Mouse (Mus musculus) liver, embryonic 14.5 days (tissue): ENCODE data around the gene Btbd8. TPM values are rescaled to one million over a fixed set of nuclear protein-coding genes. Genes with fewer than 3 reads are reported as not detected.

Experiments used
- ATAC-seq: fragments of 200-750 bp; cut with Nextera tagmentation; 2 replicates; pipeline ENCODE4 v1.8.0; 2017; ENCODE audit warnings: moderate number of reproducible peaks, mild to moderate bottlenecking, moderate library complexity; ENCODE audit not compliant: insufficient read depth
- DNase-seq, 3 experiments: peaks; one replicate each; pipeline ENCODE4 v3.0.0-alpha.2; 2012 to 2013; ENCODE audit warnings: low read depth in 3 of 3, low spot score in 3 of 3
- H3K27ac ChIP-seq: fragments of 300-500 bp; sonication (generic); 2 replicates; pipeline ENCODE4 v1.5.1; 2014; ENCODE audit warnings: moderate library complexity, mild to moderate bottlenecking, control low read depth, inconsistent platforms
- H3K27me3 ChIP-seq: fragments of 300-500 bp; sonication (generic); 2 replicates; pipeline ENCODE4 v1.6.1; 2014; ENCODE audit warnings: mild to moderate bottlenecking, low read length, moderate library complexity; ENCODE audit not compliant: control insufficient read depth, insufficient read depth
- H3K36me3 ChIP-seq: fragments of 300-500 bp; sonication (generic); replicated peaks from 2 replicates; pipeline ENCODE4 v1.6.1; 2014; ENCODE audit warnings: low read depth; ENCODE audit not compliant: control insufficient read depth, insufficient read depth
- H3K4me1 ChIP-seq, 2 experiments: fragments of 200-500 bp in 1 of 2; fragments of 300-500 bp in 1 of 2; sonication (generic) in 1 of 2; replicated peaks; 2 replicates each; pipeline ENCODE4 v1.6.1; 2012 to 2014; ENCODE audit warnings: antibody characterized with exemption in 1 of 2, inconsistent platforms in 1 of 2, low read length in 1 of 2; ENCODE audit not compliant: control insufficient read depth in 2 of 2, insufficient read depth in 2 of 2
- H3K4me2 ChIP-seq: fragments of 300-500 bp; sonication (generic); 2 replicates; pipeline ENCODE4 v1.6.1; 2014; ENCODE audit warnings: low read depth, mild to moderate bottlenecking, control low read depth, moderate library complexity
- H3K4me3 ChIP-seq, 2 experiments: fragments of 200-500 bp in 1 of 2; fragments of 300-500 bp in 1 of 2; sonication (generic) in 1 of 2; 2 replicates each; pipeline ENCODE4 v1.5.1; 2012 to 2014; ENCODE audit warnings: low read depth in 2 of 2, low read length in 2 of 2, mild to moderate bottlenecking in 2 of 2, control low read depth in 1 of 2, inconsistent platforms in 1 of 2, moderate library complexity in 1 of 2; ENCODE audit not compliant: insufficient read depth in 1 of 2
- H3K9ac ChIP-seq: fragments of 300-500 bp; sonication (generic); replicated peaks from 2 replicates; pipeline ENCODE4 v1.6.1; 2014; ENCODE audit warnings: mild to moderate bottlenecking, control low read depth, moderate library complexity
- H3K9me3 ChIP-seq: fragments of 300-500 bp; sonication (generic); 2 replicates; pipeline ENCODE4 v1.6.1; 2016; ENCODE audit warnings: low read length, mixed read lengths; ENCODE audit not compliant: control insufficient read depth
- CTCF ChIP-seq: IDR thresholded peaks from 2 replicates; pipeline ENCODE4 v1.5.1; 2016; ENCODE audit warnings: antibody characterized with exemption, low read depth, control low read depth
- EP300 ChIP-seq: IDR thresholded peaks from 2 replicates; pipeline ENCODE4 v1.6.1; 2016; ENCODE audit warnings: antibody characterized with exemption, low read depth
- WGBS: fragments of 180-500 bp; shearing (Covaris S2); extraction: QIAGEN DNeasy Blood & Tissue Kit; methylation state at CpG from one replicate; pipeline ENCODE4 v1.1.7; 2014; ENCODE audit not compliant: insufficient replicate concordance; 5-methylcytosine and 5-hydroxymethylcytosine counted together
- polyA plus RNA-seq, 2 experiments: library from polyadenylated mRNA; depleted of rRNA in 1 of 2; stranded (reverse) in 1 of 2; unstranded in 1 of 2; fragments of >200 nt; fragmentation: Nextera tagmentation in 1 of 2; extraction: Ambion mirVana in 1 of 2; gene quantifications; 2 replicates each; pipeline versions ENCODE4 v1.2.1 to v1.2.3; 2012 to 2014

The Btbd8 gene
- polyA plus RNA-seq, 2 experiments, result 1.1 TPM

GRCm38 (mm10) chr5:107436185-107436584 is 1.6 kb upstream of the Btbd8 start:
- no peaks in the 10 kb centered on the region; the same call in none of the 2 replicates for H3K27me3 ChIP-seq
- no peak overlapping the region; the same call in 1 of the 2 replicates for H3K27ac ChIP-seq
- 66% methylated on average over 6 of the region's 6 CpGs for WGBS

DNA sequence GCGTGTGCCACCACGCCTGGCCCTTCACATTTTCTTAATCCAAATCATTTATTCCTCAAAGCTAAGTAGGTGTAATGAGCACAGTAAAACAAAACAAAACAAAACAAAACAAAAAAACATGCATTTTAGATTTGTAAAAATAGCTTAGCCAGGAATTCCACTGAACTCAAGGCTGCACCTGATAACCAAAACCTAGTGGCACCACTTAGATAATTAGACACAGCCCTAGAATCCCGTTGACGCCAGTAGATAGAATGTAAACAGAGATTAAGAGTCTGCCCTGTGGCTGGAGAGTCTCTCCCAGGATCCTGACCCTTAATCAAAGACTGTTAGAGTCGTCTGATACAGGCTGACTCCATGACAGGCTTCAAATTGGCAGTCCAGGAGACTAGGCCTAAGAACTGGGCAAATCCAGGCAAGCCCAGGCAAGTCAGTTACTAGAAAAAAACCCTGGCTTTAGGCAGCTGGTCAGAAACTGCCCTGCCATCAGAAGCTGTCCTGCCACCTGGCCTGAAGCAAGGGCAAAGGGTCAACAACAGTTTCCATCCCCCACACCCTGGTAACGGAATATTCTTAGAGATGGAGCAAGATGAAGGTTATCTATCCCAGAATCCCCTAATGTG is 1.1 kb upstream of the Btbd8 start:
- H3K4me3 ChIP-seq, result no peak overlapping the region
- peak; percentile 55; the same call in 1 of the 2 replicates for TF ChIP-seq EP300
- TF ChIP-seq CTCF, result no peak
- H3K9me3 ChIP-seq, result no peaks in the 10 kb centered on the region
- WGBS, result 54% methylated on average over 6 of the region's 6 CpGs
- H3K4me2 ChIP-seq, result peak overlapping the region; percentile 92
- ATAC-seq, result no peak
- no peak overlapping the region; the same call in 1 of the 2 replicates for H3K9ac ChIP-seq
- no peaks in the 10 kb centered on the region; the same call in none of the 2 replicates for H3K27me3 ChIP-seq
- no peaks in the 10 kb centered on the region for H3K36me3 ChIP-seq
- peak overlapping the region; percentile 71 for H3K27ac ChIP-seq
- H3K4me1 ChIP-seq, result peaks cover 20 to 21% of the 10 kb centered on the region in 2 experiments
- peak; percentile 22 to 46 (median 39) for DNase-seq

More at GRCm38 (mm10) chr5:107436185-107436584, 1.6 kb upstream of the Btbd8 start:
- Histone ChIP-seq H3K4me1 (peaks cover 20 to 21% of the 10 kb centered on the region in 2 experiments), H3K4me2 (no peak overlapping the region), H3K9ac (no peak overlapping the region), H3K4me3 (no peak overlapping the region), H3K36me3 (no peaks in the 10 kb centered on the region), H3K9me3 (no peaks in the 10 kb centered on the region)
- no peak for ATAC-seq
- no peak for DNase-seq
- TF ChIP-seq CTCF, result no peak
- no peak for TF ChIP-seq EP300

DNA sequence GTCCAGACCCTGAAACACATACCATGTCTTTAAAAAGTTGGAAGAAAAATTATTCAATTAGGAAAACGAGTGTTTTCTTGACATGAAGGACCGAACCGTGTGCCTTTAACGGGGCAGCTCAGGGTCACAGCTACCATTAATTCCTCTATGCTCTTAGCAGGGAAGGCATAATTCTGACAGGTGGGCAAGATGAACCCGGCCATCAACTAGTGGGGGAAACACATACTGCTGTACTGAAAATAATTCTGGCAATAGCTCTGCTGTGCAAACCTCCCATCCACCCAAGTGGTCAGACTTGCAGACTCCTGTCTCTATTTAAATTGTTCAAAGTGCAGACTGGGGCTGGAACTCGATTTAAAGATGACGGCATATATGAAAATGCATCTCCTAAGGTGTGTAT is 556 bp downstream of the Btbd8 start:
- Histone ChIP-seq H3K4me3 (peak overlapping the region; percentile 76 to 90), H3K9me3 (no peaks in the 10 kb centered on the region), H3K36me3 (no peaks in the 10 kb centered on the region), H3K9ac (peak overlapping the region; percentile 94), H3K27ac (peak overlapping the region; percentile 78), H3K4me1 (peaks cover 20 to 21% of the 10 kb centered on the region in 2 experiments), H3K4me2 (peak overlapping the region; percentile 92), H3K27me3 (no peaks in the 10 kb centered on the region; the same call in 1 of the 2 replicates)
- 24% methylated on average over 7 of the region's 7 CpGs for WGBS
- ATAC-seq (no peak), DNase-seq (no peak)
- no peak for TF ChIP-seq CTCF
- no peak for TF ChIP-seq EP300

DNA sequence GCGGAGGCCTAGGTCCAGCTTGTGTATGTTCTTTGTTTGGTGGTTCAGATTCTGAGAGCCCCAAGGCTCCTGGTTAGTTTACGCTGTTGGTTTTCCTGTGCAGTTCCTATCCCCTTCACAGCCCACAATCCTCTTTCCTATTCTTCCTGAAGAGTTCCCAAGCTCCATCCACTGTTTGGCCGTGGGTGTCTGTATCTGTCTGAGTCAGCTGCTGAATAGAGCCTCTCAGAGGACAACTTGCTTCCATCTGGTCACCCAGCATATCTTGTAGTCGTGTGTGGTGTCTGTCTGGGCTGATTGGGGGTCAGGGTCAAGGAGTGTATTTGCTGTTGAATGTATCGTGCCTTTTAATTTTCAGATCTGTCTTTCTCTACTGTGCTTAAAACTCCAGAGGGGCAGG is 4.1 kb downstream of the Btbd8 start:
- WGBS, result 57% methylated on average over 5 of the region's 5 CpGs
- Histone ChIP-seq H3K4me3 (no peak overlapping the region), H3K27ac (no peak overlapping the region), H3K9me3 (no peaks in the 10 kb centered on the region), H3K27me3 (no peaks in the 10 kb centered on the region), H3K36me3 (no peaks in the 10 kb centered on the region), H3K4me2 (no peak overlapping the region), H3K4me1 (peaks cover 13 to 17% of the 10 kb centered on the region in 2 experiments), H3K9ac (no peak overlapping the region)
- no peak for ATAC-seq
- DNase-seq, result no peak
- TF ChIP-seq EP300 (no peak), CTCF (no peak)

- 68% methylated on average over 4 of the region's 4 CpGs for WGBS
- Histone ChIP-seq H3K4me2 (no peak overlapping the region), H3K9me3 (no peaks in the 10 kb centered on the region), H3K4me1 (peaks cover 0 to under 1% of the 10 kb centered on the region in 2 experiments; a peak in 1 of 4 replicates), H3K9ac (no peak overlapping the region), H3K27me3 (no peaks in the 10 kb centered on the region), H3K4me3 (no peak overlapping the region), H3K36me3 (no peaks in the 10 kb centered on the region), H3K27ac (no peak overlapping the region)
- DNase-seq (no peak), ATAC-seq (no peak)
- TF ChIP-seq CTCF, result no peak
- TF ChIP-seq EP300, result no peak
These were observed 6.5 kb downstream of the Btbd8 start for GRCm38 (mm10) chr5:107444251-107444650.
